Mouse (Mus musculus): ENCODE data around the gene Vwce.
A peak's percentile ranks its signal among the peaks of the same experiment; 100 is the strongest.

The Vwce gene

GRCm38 (mm10) chr19:10645616-10646015, 11.6 kb downstream of the Vwce start:
- no peak for DNase-seq

- no peak for DNase-seq
Observed at GRCm38 (mm10) chr19:10648156-10648555, 14.1 kb downstream of the Vwce start.

GRCm38 (mm10) chr19:10656058-10656457, 22.0 kb downstream of the Vwce start:
- DNase-seq: no peak

- no peak for DNase-seq
Observed at GRCm38 (mm10) chr19:10657742-10658141, 23.7 kb downstream of the Vwce start.

DNA sequence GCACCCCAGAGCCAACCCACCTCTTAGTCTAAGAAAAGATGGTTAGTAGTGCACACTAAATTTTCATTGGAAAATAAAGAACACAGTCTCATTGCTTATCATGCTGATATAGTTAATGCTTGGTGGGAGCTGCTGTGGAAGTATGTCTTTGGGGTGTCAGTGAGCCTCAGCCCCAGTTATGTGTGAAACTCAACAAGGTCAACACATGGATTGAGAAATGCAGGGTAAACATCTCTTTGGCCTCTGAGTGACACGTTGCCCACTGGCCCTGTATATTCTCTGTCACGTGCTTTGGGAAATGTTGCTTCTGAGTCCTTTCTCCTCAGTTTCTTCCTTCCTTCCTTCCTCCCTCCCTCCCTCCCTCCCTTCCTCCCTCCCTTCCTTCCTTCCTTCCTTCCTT, 24.4 kb downstream of the Vwce start:
- no peak for DNase-seq

DNA sequence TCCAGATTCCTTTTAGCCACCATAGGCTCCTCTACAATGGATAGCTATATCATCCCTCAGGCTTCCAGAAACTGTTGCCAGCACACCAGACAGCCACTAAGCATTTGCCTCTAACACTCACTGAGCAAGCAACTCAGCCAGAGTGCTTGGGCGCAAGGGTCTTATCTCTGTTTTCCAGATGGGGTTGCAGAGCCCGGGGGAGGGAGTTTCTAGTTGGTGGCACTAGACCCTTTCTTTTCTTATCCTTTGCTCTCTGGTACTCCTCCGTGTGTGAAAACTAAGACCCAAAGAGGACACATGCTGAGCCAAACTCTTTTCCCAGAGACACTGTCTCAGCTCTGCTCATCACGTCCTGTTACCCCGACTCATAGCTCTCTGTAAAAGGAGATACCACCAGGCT, 27.4 kb downstream of the Vwce start:
- DNase-seq: no peak

GRCm38 (mm10) chr19:10661919-10662318, 27.9 kb downstream of the Vwce start:
- DNase-seq: no peak

DNA sequence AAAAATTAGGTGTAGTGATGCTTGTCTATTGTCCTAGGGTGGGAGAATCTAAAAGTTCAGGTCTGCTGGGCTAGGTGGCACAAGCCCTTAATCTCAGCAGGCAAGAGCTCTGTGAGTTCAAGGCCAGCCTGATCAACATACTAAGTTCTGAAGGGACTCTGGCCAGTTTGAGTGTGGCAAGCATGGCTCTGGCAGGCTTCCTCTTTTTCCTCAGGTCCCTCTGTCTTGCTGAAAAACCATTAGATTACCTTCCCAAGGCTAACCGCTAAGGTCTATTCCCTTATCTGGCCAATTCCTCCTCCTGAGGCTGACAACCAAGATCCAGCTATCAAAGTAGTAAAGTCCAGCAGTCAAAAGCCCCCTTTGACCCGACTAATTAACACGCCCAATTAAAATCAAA, 28.7 kb downstream of the Vwce start:
- DNase-seq: no peak

DNA sequence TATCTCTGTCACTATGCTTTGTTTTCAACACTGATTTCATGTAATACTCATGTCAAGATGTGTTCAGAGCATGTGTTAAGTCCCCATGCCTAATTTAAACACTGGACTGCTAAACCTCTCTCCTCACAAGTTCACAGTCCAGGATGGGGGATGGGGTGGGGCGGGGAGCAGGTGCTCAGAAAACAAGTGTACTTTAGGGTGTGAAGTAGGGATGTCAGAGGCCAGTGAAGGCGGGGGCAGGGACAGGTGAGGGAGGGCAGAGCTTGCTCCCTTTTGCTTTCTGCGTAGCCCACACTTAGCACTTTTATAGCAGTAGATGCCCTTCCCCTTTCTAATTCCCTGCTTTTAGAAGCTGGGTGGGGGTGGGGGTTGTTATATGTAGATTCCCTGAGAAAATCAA, 31.1 kb downstream of the Vwce start:
- DNase-seq: no peak

- DNase-seq: no peak
Observed at GRCm38 (mm10) chr19:10665499-10665898, 31.5 kb downstream of the Vwce start.

- no peak for DNase-seq
Observed at GRCm38 (mm10) chr19:10671319-10671718, 37.3 kb downstream of the Vwce start.

DNA sequence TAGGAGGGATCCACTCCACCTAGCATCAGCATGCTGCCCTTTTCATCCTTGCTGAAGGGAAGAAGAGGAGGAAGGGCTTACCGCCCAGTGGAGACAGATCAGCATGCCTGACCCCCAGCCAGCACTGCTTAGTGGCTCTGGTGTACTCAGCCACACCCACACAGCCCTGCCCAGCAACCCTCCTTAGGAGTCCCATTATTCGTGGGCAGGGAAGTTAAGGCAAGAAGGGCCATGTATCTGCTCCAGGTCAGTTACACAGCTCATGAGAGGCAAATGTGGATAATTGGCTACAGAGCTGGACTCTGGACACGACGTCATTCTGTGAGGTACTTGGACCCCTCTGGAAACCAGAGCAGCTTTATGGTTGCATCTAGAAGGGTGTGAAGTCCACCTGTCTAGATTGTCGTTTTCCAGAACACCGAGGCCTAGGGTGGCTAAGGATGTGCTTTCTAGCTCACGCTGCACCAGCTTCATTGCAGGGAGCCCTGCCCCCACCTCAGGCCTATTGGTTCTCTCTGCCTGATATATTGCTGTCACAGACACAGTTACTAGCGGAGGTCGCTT, 37.9 kb downstream of the Vwce start:
- no peak for DNase-seq

GRCm38 (mm10) chr19:10673275-10673674, 39.3 kb downstream of the Vwce start:
- no peak for DNase-seq

DNA sequence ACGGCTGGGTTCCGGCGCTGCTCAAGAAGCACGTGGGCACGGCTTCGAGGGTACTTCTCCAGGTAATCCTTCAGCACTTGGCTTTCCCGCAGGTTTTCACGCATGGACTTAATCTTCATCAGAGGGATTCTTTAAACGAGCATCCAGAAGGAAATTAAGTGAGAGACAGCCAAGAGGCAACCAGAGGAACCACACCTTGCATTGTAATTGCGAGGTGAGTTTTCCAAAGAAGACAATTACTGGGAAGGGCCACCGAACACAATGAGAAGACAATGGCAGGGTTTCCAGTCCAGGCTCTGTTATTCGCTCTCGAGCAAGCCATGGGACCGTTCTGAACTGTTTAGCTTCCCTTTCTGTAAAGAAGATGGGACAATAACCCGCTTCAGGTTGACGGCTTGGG, 42.6 kb downstream of the Vwce start:
- no peak for DNase-seq

GRCm38 (mm10) chr19:10677915-10678771, 44.1 kb downstream of the Vwce start, which contains the start of gene Pga5:
Gene Pga5 (minus strand): TSS chr19:10678071.
- peak; percentile 80 for DNase-seq

DNA sequence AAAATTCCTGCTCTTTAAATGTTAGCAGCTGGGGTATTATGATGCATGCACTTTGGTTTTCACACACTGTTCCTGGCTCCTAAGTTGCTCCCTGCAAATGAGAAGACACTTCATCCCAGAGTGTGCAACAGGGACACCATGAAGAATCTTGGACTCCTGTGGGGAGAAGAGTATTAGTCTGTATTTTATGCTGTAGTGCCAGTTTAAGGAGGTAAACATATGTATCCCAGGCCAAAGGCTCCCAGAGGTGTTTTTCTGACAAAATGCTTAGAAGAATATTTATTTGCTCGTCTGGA, 44.7 kb downstream of the Vwce start:
- DNase-seq: no peak

- DNase-seq: no peak
Observed at GRCm38 (mm10) chr19:10681571-10681970, 47.6 kb downstream of the Vwce start.

- DNase-seq: no peak
Observed at GRCm38 (mm10) chr19:10685081-10685480, 51.1 kb downstream of the Vwce start.

GRCm38 (mm10) chr19:10685727-10686126, 51.7 kb downstream of the Vwce start:
- DNase-seq: no peak

DNA sequence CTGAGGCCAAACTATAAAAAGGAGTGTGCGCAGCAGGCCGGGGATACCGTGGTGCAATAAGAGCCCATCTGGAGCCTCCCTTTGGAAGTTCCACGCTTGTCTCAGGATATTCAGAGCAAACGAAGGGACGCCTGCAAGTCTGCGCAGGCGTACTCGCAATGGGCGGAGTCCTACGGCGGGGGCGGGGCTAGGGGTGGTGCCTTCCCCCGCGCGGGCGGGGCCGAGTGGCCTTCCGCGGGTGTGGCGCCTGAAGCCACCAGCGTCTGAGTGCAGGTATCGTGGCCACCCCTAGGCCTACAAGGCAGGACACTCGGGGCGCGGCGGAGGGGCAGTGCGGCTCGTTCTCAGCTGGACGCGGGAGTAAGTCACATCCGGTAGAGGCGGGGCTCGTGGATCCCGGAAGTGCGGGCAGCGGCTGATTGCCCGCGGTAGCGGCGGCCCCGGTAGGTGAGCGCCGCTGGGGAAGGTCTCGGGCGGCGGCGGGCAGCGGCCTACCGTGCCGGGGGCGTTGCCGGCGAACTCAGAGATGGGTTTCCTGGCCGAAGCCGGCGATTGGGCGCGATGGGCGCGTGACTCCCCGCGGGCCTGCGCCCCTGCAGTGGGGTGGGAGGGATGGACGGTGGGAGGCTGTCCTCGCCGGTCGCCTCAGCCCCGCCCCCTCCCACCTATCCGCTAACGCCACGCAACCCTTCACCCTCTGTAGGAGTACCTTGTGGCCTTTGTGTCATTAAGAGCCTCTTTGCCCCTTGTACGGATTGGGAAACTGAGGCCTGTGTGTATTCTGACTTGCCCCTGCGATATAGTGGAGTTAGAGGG, 54.7 kb downstream of the Vwce start, which contains the start of gene Vps37c:
TSS of gene Vps37c (plus strand) at position 199 of the 816 bp plus-strand sequence.
- peak; percentile 92 for DNase-seq

DNA sequence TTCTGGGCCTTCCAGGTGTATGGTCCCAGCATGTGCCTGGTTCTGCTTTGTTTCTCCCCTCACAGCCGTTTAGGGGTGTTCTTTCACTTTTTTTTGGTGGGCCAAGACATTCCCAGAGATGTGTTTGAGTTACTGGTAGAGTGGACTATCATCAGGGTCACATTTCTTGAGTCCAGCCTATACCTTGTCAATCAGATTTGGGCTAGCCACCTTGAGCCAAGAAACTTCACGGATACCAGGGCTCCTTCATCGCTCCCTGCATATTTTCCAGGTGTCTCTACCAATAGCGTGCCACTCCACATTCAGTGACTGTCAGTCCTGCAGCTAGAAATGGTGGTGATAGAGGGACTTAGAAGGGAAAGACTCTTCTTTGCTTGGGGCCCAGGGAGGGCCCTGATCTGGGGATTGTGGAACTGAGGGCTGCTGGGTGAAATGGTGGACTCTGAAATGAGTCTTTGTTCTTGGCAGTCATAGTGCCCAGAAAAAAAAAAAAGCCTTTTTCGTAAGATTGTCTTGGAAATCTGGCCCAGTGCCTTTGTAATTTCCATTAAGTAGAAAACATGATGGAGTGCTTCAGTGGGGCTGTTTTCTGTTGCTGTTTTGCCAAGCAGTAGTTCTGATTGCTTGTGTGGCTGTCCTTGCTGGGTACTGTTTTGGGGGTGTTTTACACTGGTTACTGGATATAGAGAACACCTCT, 55.6 kb downstream of the Vwce start:
- DNase-seq: no peak

DNA sequence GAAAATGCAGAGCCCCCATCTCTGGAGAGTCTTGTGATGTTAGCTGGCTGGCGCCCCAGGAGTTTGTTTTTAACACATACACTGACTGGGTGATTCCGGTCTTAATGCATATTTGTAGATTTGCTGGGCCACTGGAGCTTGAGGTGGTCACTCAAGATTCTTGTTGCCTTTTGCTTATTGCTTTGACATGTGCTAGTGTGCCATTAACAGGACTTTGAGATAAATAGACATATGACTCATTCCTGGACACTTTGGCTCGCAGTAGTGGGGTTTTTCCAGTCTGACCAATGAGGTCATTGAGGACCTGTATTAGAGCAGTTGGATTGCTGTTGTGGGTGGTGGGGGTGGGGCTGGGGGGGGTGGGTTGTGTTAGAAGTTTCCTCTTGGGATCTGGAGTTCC, 56.3 kb downstream of the Vwce start:
- no peak for DNase-seq

DNA sequence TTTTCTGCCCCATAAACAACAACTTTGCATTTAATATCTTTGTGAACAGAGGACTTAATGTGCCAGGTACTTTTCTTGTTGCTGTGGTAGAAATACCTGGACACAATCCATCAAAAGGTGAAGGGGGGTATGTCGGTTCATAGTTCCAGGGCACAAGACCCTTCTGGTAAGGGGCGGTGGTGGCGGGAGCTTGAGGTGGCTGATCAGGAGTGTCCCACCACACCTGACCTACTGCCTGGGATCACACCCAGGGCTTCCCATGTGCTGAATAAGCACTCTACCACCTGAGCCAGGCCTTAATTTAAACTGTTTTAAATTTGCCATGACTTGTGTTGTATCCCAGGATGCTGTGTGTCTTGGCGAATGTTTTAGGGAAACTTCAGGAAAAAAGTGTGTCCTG, 57.1 kb downstream of the Vwce start:
- DNase-seq: no peak
